Mouse (Mus musculus) stomach, embryonic 15.5 days (tissue): Measurements from ENCODE around the gene Fam111a. TPM values are rescaled to one million over a fixed set of nuclear protein-coding genes. Genes with fewer than 3 reads are reported as not detected.

Source experiments
- ATAC-seq: fragments of 200-750 bp; cut with Nextera tagmentation; 2 replicates; pipeline ENCODE4 v1.8.0; 2017; ENCODE audit warnings: low read depth, moderate number of reproducible peaks, moderate TSS enrichment; ENCODE audit not compliant: insufficient read depth, low FRiP score
- H3K27ac ChIP-seq: fragments of 300-500 bp; sonication (generic); 2 replicates; pipeline ENCODE4 v1.5.1; 2015; ENCODE audit warnings: mild to moderate bottlenecking, inconsistent platforms
- H3K27me3 ChIP-seq: fragments of 300-500 bp; sonication (generic); replicated peaks from 2 replicates; pipeline ENCODE4 v1.6.1; 2015; ENCODE audit warnings: inconsistent platforms
- H3K36me3 ChIP-seq: fragments of 300-500 bp; sonication (generic); 2 replicates; pipeline ENCODE4 v1.6.1; 2015; ENCODE audit warnings: inconsistent platforms
- H3K4me1 ChIP-seq: fragments of 300-500 bp; sonication (generic); 2 replicates; pipeline ENCODE4 v1.6.1; 2015; ENCODE audit warnings: inconsistent platforms
- H3K4me2 ChIP-seq: fragments of 300-500 bp; sonication (generic); 2 replicates; pipeline ENCODE4 v1.6.1; 2015; ENCODE audit warnings: mild to moderate bottlenecking, inconsistent platforms
- H3K4me3 ChIP-seq: fragments of 300-500 bp; sonication (generic); replicated peaks from 2 replicates; pipeline ENCODE4 v1.5.1; 2015; ENCODE audit warnings: inconsistent platforms
- H3K9ac ChIP-seq: fragments of 300-500 bp; sonication (generic); 2 replicates; pipeline ENCODE4 v1.6.1; 2015; ENCODE audit warnings: inconsistent platforms
- H3K9me3 ChIP-seq: fragments of 300-500 bp; sonication (generic); 2 replicates; pipeline ENCODE4 v1.6.1; 2016; ENCODE audit warnings: inconsistent platforms
- WGBS: fragments of 180-500 bp; shearing (Covaris S2); methylation state at CpG from one replicate; pipeline ENCODE4 v1.1.7; 2015; 5-methylcytosine and 5-hydroxymethylcytosine counted together
- polyA plus RNA-seq: library from polyadenylated mRNA; unstranded; fragments of >200 nt; fragmentation: Nextera tagmentation; extraction: Ambion mirVana; gene quantifications from 2 replicates; pipeline ENCODE4 v1.2.1, GENCODE M21; 2015

The Fam111a gene
- polyA plus RNA-seq, 1 experiment from 2014 or later = 20.5 TPM

- Histone ChIP-seq H3K4me3 (no peak overlapping the region), H3K27me3 (no peaks in the 10 kb centered on the region), H3K27ac (no peak overlapping the region), H3K9ac (no peak overlapping the region), H3K9me3 (no peaks in the 10 kb centered on the region), H3K36me3 (no peaks in the 10 kb centered on the region), H3K4me1 (no peaks in the 10 kb centered on the region), H3K4me2 (no peak overlapping the region)
- ATAC-seq = no peak
- WGBS = 40% methylated on average over 4 of the region's 4 CpGs
These were observed 21.5 kb downstream of the Fam111a start for GRCm38 (mm10) chr19:12567011-12567410.

GRCm38 (mm10) chr19:12570866-12571265, 25.3 kb downstream of the Fam111a start:
- Histone ChIP-seq H3K4me1 (peaks cover 6% of the 10 kb centered on the region), H3K36me3 (no peaks in the 10 kb centered on the region), H3K4me2 (no peak overlapping the region), H3K4me3 (no peak overlapping the region), H3K27ac (no peak overlapping the region), H3K9me3 (no peaks in the 10 kb centered on the region), H3K27me3 (no peaks in the 10 kb centered on the region), H3K9ac (no peak overlapping the region)
- 66% methylated on average over 2 of the region's 2 CpGs for WGBS
- ATAC-seq = no peak

GRCm38 (mm10) chr19:12571687-12572086, 26.1 kb downstream of the Fam111a start:
- no peak overlapping the region for H3K4me2 ChIP-seq
- no peak overlapping the region for H3K27ac ChIP-seq
- no peak overlapping the region for H3K9ac ChIP-seq
- no peaks in the 10 kb centered on the region for H3K9me3 ChIP-seq
- 94% methylated on average over 1 of the region's 1 CpGs for whole genome bisulfite sequencing
- H3K4me3 ChIP-seq = no peak overlapping the region
- ATAC-seq = no peak
- no peaks in the 10 kb centered on the region for H3K36me3 ChIP-seq
- no peaks in the 10 kb centered on the region for H3K27me3 ChIP-seq
- peaks cover 6% of the 10 kb centered on the region for H3K4me1 ChIP-seq

GRCm38 (mm10) chr19:12572614-12573265, 27.2 kb downstream of the Fam111a start:
- H3K4me2 ChIP-seq = peak overlapping the region; percentile 71
- no peaks in the 10 kb centered on the region for H3K36me3 ChIP-seq
- ATAC-seq = no peak
- WGBS = 92% methylated on average over 1 of the region's 1 CpGs
- H3K9me3 ChIP-seq = no peaks in the 10 kb centered on the region
- no peaks in the 10 kb centered on the region for H3K27me3 ChIP-seq
- H3K9ac ChIP-seq = no peak overlapping the region
- H3K4me1 ChIP-seq = peaks cover 6% of the 10 kb centered on the region
- H3K27ac ChIP-seq = peak overlapping the region; percentile 82
- H3K4me3 ChIP-seq = peak overlapping the region; percentile 43

- peak; percentile 99 for ATAC-seq
- Histone ChIP-seq H3K36me3 (no peaks in the 10 kb centered on the region), H3K27me3 (no peaks in the 10 kb centered on the region), H3K27ac (peak overlapping the region; percentile 82), H3K4me3 (peak overlapping the region; percentile 43), H3K9ac (peak overlapping the region; percentile 22; the same call in 1 of the 2 replicates), H3K4me2 (peak overlapping the region; percentile 71), H3K9me3 (no peaks in the 10 kb centered on the region), H3K4me1 (peaks cover 6% of the 10 kb centered on the region)
- 6% methylated on average over 14 of the region's 14 CpGs for WGBS
These were observed 27.9 kb downstream of the Fam111a start for GRCm38 (mm10) chr19:12573266-12574011.

GRCm38 (mm10) chr19:12574012-12574407, 28.5 kb downstream of the Fam111a start:
- H3K27ac ChIP-seq = peak overlapping the region; percentile 80
- H3K36me3 ChIP-seq = no peaks in the 10 kb centered on the region
- peaks cover 6% of the 10 kb centered on the region for H3K4me1 ChIP-seq
- H3K9me3 ChIP-seq = no peaks in the 10 kb centered on the region
- no peak for ATAC-seq
- peak overlapping the region; percentile 43 for H3K4me3 ChIP-seq
- WGBS = 18% methylated on average over 5 of the region's 5 CpGs
- H3K27me3 ChIP-seq = no peaks in the 10 kb centered on the region
- peak overlapping the region; percentile 71 for H3K4me2 ChIP-seq
- peak overlapping the region; percentile 22; the same call in 1 of the 2 replicates for H3K9ac ChIP-seq

- Histone ChIP-seq H3K9ac (no peak overlapping the region), H3K4me2 (peak overlapping the region; percentile 71), H3K27ac (no peak overlapping the region), H3K4me1 (peaks cover 6% of the 10 kb centered on the region), H3K9me3 (no peaks in the 10 kb centered on the region), H3K27me3 (no peaks in the 10 kb centered on the region), H3K4me3 (no peak overlapping the region), H3K36me3 (no peaks in the 10 kb centered on the region)
- ATAC-seq = no peak
- WGBS = 75% methylated on average over 7 of the region's 7 CpGs
These were observed 29.6 kb downstream of the Fam111a start for GRCm38 (mm10) chr19:12575107-12575506.

- WGBS = 85% methylated on average over 2 of the region's 2 CpGs
- no peak overlapping the region for H3K9ac ChIP-seq
- H3K9me3 ChIP-seq = no peaks in the 10 kb centered on the region
- no peaks in the 10 kb centered on the region for H3K27me3 ChIP-seq
- H3K4me2 ChIP-seq = 0 out of 2 replicates have a peak overlapping the region, but pooled peaks have one; percentile 16
- H3K36me3 ChIP-seq = no peaks in the 10 kb centered on the region
- no peak overlapping the region for H3K27ac ChIP-seq
- H3K4me3 ChIP-seq = no peak overlapping the region
- ATAC-seq = no peak
- H3K4me1 ChIP-seq = peaks cover 6% of the 10 kb centered on the region
These were observed 30.0 kb downstream of the Fam111a start for GRCm38 (mm10) chr19:12575514-12575913.

- WGBS = 82% methylated on average over 2 of the region's 2 CpGs
- H3K4me1 ChIP-seq = peaks cover 6% of the 10 kb centered on the region
These were observed 31.1 kb downstream of the Fam111a start for GRCm38 (mm10) chr19:12576639-12577038.

GRCm38 (mm10) chr19:12585310-12585709, 39.8 kb downstream of the Fam111a start:
- no peak overlapping the region for H3K27ac ChIP-seq
- no peak overlapping the region for H3K4me2 ChIP-seq
- H3K27me3 ChIP-seq = no peaks in the 10 kb centered on the region
- H3K4me3 ChIP-seq = no peak overlapping the region
- 68% methylated on average over 4 of the region's 4 CpGs for WGBS
- no peak overlapping the region for H3K9ac ChIP-seq
- no peaks in the 10 kb centered on the region for H3K9me3 ChIP-seq
- H3K36me3 ChIP-seq = no peaks in the 10 kb centered on the region
- ATAC-seq = no peak
- no peaks in the 10 kb centered on the region for H3K4me1 ChIP-seq

More at GRCm38 (mm10) chr19:12576639-12577038, 31.1 kb downstream of the Fam111a start:
- Histone ChIP-seq H3K4me2 (no peak overlapping the region), H3K4me3 (no peak overlapping the region), H3K27me3 (no peaks in the 10 kb centered on the region), H3K9me3 (no peaks in the 10 kb centered on the region), H3K27ac (no peak overlapping the region), H3K36me3 (no peaks in the 10 kb centered on the region), H3K9ac (no peak overlapping the region)
- no peak for ATAC-seq

GRCm38 (mm10) chr19:12591908-12592307, 46.4 kb downstream of the Fam111a start:
- Histone ChIP-seq H3K27me3 (no peaks in the 10 kb centered on the region), H3K9ac (no peak overlapping the region), H3K36me3 (no peaks in the 10 kb centered on the region), H3K4me1 (peaks cover 7% of the 10 kb centered on the region), H3K4me2 (no peak overlapping the region), H3K27ac (no peak overlapping the region), H3K4me3 (no peak overlapping the region), H3K9me3 (no peaks in the 10 kb centered on the region)
- no peak for ATAC-seq
- 4% methylated on average over 1 of the region's 1 CpGs for WGBS

- peak overlapping the region; percentile 81; the same call in 1 of the 2 replicates for H3K27ac ChIP-seq
- 47% methylated on average over 2 of the region's 2 CpGs for WGBS
- no peaks in the 10 kb centered on the region for H3K9me3 ChIP-seq
- no peak for ATAC-seq
- peak overlapping the region; percentile 99 for H3K4me2 ChIP-seq
- H3K4me1 ChIP-seq = peaks cover 7% of the 10 kb centered on the region
- no peaks in the 10 kb centered on the region for H3K27me3 ChIP-seq
- H3K36me3 ChIP-seq = no peaks in the 10 kb centered on the region
- no peak overlapping the region for H3K9ac ChIP-seq
- peak overlapping the region; percentile 67; the same call in 1 of the 2 replicates for H3K4me3 ChIP-seq
These were observed 49.6 kb downstream of the Fam111a start for GRCm38 (mm10) chr19:12595135-12595529.
